Mouse (Mus musculus) layer of hippocampus, postnatal 36 days (tissue): ENCODE results near the gene Zer1. TPM values are rescaled to one million over a fixed set of nuclear protein-coding genes. Genes with fewer than 3 reads are reported as not detected.
"Not testable (repeated sequence)": the region's sequence is repeated elsewhere in the genome, so short reads cannot be mapped to it uniquely, and the experiment has no call there.

ENCODE experiments used
- DNase-seq, 2 experiments: peaks; one replicate each; pipeline ENCODE4 v3.0.0; 2022
- total RNA-seq, 2 experiments: library from RNA; stranded (reverse); gene quantifications; 2 replicates each; pipeline ENCODE4 v1.2.3; 2021

Gene Zer1
- total RNA-seq, result 100 to 1,000 TPM; 189 to 198 TPM

DNA sequence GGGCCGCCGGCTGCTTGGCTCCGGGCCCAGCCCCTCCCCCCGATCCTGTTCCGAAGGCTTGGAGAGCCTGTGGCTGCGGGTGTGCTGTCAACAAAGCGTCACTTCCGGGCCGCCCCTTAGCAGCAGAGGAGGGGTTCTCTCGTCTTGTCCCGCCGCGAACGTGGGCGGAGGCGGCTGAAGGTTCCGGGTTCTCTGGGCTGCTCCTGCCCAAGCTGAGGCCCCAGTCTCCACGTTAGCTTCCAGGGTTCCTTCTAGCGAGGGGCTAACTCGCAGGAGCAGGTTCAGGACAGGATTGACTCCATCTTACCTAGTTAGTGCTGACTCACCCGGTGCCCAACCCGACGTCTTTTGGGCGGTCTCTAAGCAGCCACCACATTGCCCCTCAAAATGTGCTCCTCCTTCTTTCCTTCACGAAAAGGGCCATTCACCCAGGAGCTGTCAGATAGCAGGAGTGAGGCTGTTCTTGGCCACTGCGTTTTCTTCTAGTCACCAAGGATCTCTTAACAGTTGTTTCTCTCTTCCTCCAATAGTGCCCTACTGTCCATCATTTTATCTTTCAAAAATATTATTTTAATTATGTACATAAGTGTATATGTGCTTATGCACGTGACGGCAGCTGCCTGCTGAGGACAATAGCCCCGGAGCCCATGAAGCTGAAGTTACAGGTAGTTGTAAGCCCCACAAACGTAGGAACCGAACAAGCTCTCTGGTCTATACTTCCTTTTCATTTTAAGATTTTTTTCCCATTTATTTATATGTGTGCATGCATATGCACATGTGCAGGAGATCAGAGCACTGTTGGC, at the start of gene Zer1:
Gene Zer1 (minus strand): TSS at position 114 of the 803 bp plus-strand sequence.
- peak; percentile 95 to 96 for DNase-seq

DNA sequence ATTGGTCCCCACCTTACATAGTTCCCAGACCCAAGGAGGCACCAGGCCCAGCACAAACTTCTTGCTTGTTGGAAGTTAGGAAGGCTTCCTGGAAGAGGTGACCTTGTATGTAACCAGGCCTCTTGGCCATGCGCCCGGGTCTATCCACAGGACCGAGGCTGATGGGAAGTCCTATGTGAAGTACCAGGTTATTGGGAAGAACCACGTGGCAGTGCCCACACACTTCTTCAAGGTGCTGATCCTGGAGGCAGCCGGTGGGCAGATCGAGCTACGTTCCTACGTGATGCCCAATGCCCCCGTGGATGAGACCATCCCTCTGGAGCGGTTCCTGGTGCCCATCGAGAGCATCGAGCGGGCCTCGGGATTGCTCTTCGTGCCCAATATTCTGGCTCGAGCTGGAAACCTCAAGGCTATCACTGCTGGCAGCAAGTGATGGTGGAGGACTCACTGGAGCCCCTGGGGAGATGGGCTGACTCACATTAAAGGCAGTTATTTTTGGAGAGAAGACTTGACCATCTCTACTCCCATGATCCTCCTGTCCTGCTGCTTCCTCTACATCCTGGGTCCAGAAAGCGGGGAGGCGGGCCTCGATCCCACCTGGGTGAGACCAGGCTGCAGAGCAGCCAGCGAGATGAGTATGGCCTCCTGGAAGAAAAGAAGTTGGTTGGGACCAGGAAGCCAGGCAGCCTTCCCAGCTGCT, 49.3 kb upstream of the Zer1 start:
- no peak for DNase-seq

DNA sequence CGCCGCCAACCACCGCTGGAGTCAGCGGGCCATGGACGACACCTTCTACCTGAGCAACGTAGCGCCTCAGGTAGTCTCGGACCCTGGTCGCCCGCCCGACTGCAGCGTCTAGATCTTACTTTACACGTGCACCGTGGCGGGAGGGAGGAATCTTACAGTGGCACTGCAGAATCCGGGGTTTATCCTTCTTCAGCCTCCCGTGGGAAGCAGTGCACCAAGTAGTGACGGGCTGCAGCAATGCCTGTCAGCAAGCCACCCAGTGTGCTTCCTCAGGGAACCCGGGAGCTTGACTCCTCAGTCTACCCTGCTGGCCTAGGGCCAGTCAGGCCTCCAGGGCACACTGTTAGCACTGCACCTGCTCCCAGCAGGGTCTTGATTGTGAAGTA, 47.6 kb upstream of the Zer1 start:
- DNase-seq, result no peak

GRCm38 (mm10) chr2:30171371-30171996, 47.1 kb upstream of the Zer1 start, which contains the start of gene Endog:
Endog (plus strand) TSS chr2:30171493.
- DNase-seq, result peak; percentile 85 to 88

- DNase-seq, result no peak
Observed at GRCm38 (mm10) chr2:30166677-30167076, 42.3 kb upstream of the Zer1 start.

DNA sequence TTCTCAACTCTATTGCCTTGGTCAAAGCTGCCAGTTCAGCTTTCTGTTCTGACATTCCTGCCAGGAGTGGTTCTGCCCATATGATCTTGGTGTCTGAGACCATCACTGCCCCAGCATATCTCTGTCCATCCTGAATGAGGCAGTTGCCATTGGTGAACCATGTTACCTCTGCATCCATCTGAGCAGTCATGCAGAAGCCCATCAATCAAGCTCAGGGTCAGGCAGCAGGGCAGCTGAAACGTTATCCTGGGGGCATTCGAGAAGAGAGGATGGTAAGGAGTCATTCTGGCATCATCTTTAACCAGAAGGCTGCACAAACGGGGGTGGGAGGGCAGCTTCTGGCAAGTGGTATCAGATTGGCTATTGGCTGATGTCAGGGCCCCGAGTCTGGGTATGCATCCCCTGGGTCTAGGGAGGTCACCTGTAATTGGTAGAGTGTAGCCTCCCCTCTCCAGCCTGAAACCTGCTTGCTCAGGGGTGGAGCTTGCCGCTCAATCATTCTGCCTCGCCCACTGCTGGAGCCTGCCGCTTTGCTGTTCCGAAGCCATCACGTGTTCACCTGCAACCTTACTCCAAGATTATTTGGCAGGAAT, 40.1 kb upstream of the Zer1 start:
- no peak for DNase-seq

DNA sequence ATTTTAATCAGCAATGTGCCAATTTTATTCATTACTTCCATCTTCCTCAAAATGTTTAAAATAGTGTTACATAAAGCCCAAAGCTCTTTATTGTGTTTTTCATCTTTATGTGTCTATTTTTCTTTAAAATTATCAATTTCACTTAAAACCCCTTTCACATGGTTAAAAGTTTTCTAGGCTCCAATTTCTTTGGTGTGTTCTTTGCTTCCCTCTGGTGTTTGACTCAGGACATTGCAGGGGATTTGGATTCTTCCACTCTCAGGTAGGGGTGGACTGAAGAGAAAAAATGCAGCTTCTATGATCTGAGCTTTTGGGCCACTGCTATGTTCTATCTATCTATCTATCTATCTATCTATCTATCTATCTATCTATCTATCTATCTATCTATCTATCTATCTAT, 37.4 kb upstream of the Zer1 start:
- DNase-seq, result no peak

GRCm38 (mm10) chr2:30159871-30160270, 35.5 kb upstream of the Zer1 start:
- DNase-seq, result not testable (repeated sequence)

GRCm38 (mm10) chr2:30152616-30153015, 28.2 kb upstream of the Zer1 start:
- DNase-seq, result no peak

- no peak for DNase-seq
Observed at GRCm38 (mm10) chr2:30151840-30152239, 27.5 kb upstream of the Zer1 start.

- DNase-seq, result no peak
Observed at GRCm38 (mm10) chr2:30147466-30147865, 23.1 kb upstream of the Zer1 start.

GRCm38 (mm10) chr2:30144436-30144835, 20.1 kb upstream of the Zer1 start:
- no peak for DNase-seq

DNA sequence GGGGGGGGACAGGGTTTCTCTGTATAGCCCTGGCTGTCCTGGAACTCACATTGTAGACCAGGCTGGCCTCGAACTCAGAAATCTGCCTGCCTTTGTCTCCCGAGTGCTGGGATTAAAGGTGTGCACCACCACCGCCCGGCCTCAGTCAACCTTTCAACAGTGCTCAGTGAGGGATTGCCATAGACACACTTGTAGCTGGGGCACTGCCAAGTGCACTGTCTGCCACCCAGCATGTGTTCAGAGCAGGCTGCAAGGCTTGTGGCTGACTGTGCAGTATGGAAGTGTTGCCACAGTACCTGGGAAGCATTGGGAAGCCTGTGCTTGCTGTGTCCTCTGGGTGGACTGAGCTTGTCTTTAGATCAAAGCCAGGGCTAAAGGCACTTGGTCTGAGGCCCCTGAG, 15.6 kb upstream of the Zer1 start:
- DNase-seq, result not testable (repeated sequence)

DNA sequence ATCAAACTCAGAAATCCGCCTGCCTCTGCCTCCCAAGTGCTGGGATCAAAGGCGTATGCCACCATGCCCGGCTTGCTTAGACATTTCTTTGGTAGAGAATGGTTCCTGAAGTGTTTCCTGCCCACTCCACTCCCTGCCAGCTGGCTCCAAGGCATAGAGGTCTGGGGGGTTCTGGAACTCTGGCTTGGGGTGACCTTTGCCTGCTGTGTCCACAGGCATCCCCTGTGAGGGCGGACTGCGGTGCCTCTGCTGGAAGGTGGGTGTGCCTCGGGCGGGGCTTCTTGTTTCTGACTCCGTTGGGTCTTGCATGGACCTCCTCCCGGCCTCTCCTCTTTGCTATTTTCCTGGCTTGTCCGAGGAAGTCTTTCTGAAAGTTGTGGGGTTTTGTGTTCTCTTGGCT, 12.1 kb upstream of the Zer1 start:
- no peak for DNase-seq

GRCm38 (mm10) chr2:30134928-30135620, 10.7 kb upstream of the Zer1 start:
- no peak for DNase-seq

- DNase-seq, result no peak
Observed at GRCm38 (mm10) chr2:30134378-30134711, 10.0 kb upstream of the Zer1 start.

DNA sequence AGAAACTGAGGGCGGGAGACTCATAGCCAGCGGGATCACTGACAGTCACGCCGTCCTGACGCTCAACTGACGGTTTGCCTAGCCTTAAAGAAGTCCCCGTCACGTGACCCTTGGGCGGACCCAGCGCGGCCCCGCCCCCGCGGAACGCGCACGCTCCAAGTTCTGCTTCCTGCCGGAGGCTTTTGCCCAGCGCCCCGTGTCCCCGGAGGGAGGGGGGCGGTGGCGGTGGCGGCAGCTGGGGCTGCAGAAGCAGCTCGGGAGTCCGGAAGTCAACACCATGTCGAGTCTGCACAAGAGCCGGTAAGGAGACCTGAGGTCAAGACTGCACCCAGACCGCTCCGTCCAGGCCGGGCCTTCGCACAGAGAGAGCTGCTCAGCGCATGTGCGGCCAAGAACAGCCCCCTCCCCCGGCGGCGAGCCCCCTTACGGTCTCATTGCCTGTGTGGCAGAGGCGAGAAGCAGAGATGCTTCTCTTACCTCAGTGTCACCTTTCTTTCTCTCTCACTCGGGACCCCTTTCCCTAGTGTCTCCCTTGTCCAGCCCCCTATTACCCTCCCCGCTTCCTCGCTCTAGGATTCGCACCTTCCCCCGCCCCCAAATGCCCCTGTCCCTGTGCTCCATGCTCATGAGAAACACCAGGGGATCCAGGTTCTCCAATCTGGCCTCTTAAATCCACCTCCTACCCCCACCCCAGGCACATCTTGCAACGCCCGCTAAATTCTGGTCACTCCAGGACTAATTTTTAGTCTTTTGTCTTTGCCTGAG, 9.4 kb upstream of the Zer1 start, which contains the start of gene Tbc1d13:
Gene Tbc1d13 (plus strand): TSS at position 134 of the 765 bp plus-strand sequence.
- peak; percentile 97 to 98 for DNase-seq

GRCm38 (mm10) chr2:30132801-30133612, 8.6 kb upstream of the Zer1 start:
- no peak for DNase-seq

DNA sequence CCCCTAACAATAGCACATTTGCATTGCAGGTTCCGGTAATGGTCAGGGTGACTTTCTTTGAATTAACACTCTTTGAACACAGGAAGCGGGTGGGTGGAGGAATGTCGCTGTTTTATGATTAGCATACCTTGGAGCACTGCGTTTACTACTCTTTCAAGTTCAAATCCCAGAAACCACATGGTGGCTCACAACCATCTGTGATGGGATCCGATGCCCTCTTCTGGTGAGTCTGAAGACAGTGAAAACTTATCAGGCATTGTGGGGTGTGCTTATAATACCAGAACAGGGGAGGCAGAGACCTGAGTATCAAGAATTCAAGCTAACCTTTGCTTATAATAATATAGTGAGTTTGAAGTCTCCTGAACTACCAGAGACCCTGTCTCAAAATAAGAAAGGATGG, 6.9 kb upstream of the Zer1 start:
- DNase-seq, result not testable (repeated sequence)

- DNase-seq, result no peak
Observed at GRCm38 (mm10) chr2:30130156-30130555, 5.8 kb upstream of the Zer1 start.

- DNase-seq, result no peak
Observed at GRCm38 (mm10) chr2:30128789-30129188, 4.4 kb upstream of the Zer1 start.
